Mouse (Mus musculus) liver, postnatal 0 days (tissue): ENCODE data around the gene Crybg2.

Experiments used
- CTCF ChIP-seq: sonication (generic); IDR thresholded peaks from 2 replicates; pipeline ENCODE4 v1.5.1; 2016; ENCODE audit warnings: antibody characterized with exemption, low read depth
- EP300 ChIP-seq: IDR thresholded peaks from 2 replicates; pipeline ENCODE4 v1.6.1; 2016; ENCODE audit warnings: antibody characterized with exemption, low read depth, mild to moderate bottlenecking

DNA sequence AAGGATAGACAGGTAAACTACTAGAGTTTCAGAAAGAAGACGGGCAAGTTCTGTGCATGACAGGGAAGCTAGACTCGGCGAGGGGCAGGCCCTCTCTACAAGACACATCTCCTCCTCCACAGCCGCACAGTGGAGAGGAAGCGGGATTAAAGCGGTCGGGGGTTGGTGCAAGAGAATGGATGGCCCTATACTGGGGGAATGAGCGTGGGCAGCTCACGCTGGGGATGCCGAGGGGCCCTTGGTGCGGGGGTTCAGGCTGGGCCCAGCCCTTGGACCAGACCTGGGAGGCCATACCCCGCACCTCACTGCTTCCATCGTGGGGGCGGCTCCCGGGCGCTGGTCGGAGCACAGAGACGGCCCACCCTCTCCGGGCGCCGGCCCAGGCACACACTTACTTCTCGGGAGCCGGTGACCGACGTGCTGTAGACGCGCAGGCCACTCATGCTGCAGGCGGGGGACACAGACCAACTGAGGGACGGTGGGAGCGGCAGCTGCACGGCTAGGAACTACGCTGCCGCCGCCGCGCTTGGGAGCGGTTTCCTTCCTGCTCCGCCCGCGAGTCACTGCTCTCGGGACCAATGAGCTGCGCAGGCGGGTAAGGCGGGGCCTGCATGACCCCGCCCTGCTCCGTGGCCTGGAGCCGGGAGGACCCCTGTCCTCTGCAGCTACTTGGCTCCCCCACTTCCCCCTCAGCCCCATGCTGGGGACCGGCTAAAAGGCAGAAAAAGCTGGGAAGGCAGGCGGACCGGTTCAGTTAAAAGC, 67.8 kb downstream of the Crybg2 start, which contains the start of gene Sh3bgrl3:
- TF ChIP-seq CTCF (no peak), EP300 (no peak)
